Mouse (Mus musculus): ENCODE measurements at regions not wholly inside any gene's neighbourhood (a gene's known extent, or its start where the extent isn't known, plus 50 kb on each side); places are given as distances from the start of the nearest gene placed in this dataset.

- DNase-seq (ENCODE audit: low spot score in 2 of 2) = no peak
These were observed 225.2 kb upstream of the Myocd start for GRCm38 (mm10) chr11:65495034-65495433.

GRCm38 (mm10) chr11:65490426-65490825, 220.6 kb upstream of the Myocd start:
- DNase-seq (ENCODE audit: low spot score in 2 of 2) = no peak

DNA sequence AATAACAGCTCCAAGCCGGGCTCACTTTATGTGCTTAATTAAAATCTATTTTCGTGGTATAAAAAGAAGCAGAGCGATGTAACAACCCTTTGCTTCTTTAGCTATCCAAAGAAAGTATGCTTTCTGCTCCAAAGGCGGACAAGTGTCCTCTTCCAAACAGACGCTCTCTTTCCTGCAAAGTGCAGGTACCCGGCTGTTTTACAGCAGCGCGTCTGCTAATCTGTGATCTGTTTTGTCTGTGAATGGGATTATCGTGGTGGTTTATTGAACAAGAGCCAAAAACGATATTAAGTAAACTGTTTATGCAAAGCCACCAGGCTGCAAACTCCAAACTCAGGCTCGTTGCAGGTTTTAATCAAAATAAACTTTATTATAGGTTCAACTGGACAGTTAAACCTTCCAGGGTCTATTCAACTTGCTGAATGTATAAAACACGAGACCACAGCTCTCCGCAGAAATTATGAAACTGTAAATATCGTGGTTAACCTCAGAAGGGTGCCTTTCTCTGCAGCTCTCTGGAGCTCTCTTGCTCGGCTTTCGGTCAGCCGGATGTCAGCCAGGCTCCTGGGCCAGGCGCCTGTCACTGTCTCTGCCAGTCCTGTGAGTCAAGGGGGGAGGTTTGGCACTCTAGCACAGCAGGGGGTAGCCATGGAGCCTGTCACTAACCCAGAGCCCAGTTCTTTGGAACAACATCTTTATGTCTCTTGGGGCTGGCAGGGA, 206.2 kb upstream of the Myocd start:
- peak in 1 of 2 experiments; percentile 7 for DNase-seq (ENCODE audit: low spot score in 2 of 2)

DNA sequence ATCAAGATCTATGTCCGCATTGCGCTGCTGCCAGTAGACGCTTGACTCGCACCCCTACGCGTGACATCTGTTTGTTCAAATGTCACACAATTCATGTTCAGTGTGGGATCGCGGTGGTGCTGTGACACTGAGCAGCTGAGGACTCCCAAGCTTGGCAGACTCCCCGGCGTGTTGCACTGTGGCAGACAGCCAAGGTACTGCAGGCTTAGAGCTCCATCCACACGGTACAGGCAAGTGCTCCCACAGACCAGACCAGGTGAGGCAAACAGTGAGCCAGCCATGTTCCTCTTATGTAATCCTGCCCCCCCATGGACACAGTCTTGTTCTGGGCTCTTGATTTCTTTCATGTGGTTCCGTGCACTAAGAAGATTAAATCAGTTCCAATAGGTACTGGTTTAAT, 205.5 kb upstream of the Myocd start:
- peak; percentile 57 to 68 for DNase-seq (ENCODE audit: low spot score in 2 of 2)

GRCm38 (mm10) chr11:65469762-65470741, 200.3 kb upstream of the Myocd start:
- DNase-seq (ENCODE audit: low spot score in 2 of 2) = no peak

DNA sequence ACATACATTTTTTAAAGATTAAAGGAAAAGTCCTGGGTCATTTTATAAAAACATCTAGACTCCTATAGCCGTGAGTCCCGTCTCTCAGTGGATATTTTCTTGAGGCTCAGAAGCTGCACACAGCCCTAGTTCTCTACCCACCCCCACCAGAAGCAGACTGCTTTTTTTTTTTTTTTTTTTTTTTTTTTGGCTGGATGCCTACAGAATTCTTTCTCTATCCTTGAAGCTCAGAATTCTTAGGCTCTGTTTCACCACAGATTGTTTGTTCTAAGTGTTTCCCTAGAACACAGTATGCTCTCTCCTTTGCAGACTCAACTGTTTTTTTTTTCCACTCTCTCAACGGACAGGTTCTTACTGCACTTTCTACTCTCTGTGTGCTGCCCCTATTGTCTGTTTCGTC, 191.3 kb upstream of the Myocd start:
- DNase-seq (ENCODE audit: low spot score in 2 of 2) = no peak

DNA sequence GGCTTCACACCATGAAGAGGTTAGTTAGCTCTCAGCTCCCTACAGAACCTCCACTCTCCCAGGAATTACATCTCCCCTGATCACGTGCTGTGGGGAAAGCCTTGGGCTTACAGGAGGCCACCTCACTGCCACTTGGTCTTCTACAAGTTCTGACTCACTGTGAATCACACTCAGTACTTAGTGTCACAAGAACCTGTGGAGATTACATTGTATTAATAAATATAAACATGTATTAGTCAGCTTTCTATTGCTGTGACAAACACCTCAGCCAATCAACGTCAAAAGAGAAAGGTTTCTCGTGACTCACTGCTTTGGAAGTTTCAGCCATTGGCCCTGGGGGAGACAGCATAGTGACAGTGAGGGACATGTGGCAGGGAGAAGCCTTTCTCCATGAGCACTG, 178.6 kb upstream of the Myocd start:
- no peak for DNase-seq (ENCODE audit: low spot score in 2 of 2)

GRCm38 (mm10) chr11:65443466-65444024, 173.8 kb upstream of the Myocd start:
- DNase-seq (ENCODE audit: low spot score in 2 of 2) = peak in 1 of 2 experiments; percentile 7

DNA sequence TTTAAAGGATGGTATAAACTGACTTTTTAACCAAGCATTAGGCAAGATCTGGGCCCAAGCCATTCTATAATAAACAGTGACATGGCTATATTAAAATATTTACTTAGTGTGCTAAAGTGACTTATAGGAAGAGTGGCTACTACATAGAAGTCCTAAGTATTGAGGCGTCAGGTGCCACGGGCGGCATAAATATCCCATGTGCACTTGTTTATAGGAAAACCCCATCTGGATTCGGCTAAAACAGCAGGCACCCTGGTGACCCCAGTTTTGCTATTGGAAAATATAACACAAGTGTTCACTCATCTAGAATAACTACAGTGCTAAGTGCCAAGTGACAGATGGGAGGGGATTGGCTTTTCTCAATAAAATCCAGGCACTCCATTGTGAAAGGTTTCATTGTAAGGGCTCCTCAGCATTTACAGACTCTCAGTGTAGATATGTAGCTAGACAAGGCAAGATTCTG, 165.9 kb upstream of the Myocd start:
- DNase-seq (ENCODE audit: low spot score in 2 of 2) = no peak

- DNase-seq (ENCODE audit: low spot score in 2 of 2) = no peak
These were observed 152.1 kb upstream of the Myocd start for GRCm38 (mm10) chr11:65421889-65422288.

DNA sequence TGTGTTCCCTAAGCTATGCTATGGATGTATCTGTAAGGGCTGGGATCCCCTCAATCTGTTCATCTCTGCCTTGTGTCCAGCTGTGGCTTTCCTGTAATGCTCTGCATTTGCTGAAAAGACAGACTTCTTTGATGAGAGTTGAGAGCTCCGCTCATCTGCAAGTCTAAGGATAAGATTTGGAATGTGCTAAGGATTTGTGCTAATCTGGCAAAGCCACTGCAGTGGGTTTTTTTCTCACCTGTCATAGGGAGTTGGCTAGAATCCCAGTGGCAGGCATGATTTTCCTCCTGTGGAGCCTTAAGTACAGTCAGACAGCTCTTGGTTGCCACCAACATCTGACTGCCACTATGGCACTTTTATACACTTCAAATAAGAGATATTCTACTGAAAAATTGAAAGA, 138.8 kb upstream of the Myocd start:
- peak in 1 of 2 experiments; percentile 11 for DNase-seq (ENCODE audit: low spot score in 2 of 2)

- DNase-seq (ENCODE audit: low spot score in 2 of 2) = no peak
These were observed 132.8 kb upstream of the Myocd start for GRCm38 (mm10) chr11:65402460-65403154.

DNA sequence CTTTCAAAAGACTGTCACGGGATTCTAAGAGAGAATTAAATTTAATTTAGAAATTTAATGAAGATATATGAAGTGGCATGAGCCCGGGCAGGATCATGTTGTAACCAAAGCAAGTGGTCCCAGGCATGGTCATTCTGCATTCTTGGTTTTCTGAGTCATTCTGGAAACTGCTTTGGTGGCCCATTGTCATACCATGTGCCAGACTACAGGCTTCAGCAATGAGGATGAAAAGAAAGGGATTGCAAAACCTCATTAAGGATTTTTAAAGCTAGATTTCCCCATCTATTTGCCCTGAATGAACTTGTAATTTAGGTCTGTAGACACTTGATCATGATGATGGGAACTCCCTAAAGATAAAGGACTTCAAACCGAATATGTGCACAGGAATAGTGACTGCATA, 119.4 kb upstream of the Myocd start:
- no peak for DNase-seq (ENCODE audit: low spot score in 2 of 2)

- DNase-seq (ENCODE audit: low spot score in 2 of 2) = no peak
These were observed 116.7 kb upstream of the Myocd start for GRCm38 (mm10) chr11:65386291-65387061.

GRCm38 (mm10) chr11:65375361-65375760, 105.6 kb upstream of the Myocd start:
- no peak for DNase-seq (ENCODE audit: low spot score in 2 of 2)

- no peak for DNase-seq (ENCODE audit: low spot score in 2 of 2)
These were observed 103.3 kb upstream of the Myocd start for GRCm38 (mm10) chr11:65373136-65373535.

- no peak for DNase-seq (ENCODE audit: low spot score in 2 of 2)
These were observed 102.6 kb upstream of the Myocd start for GRCm38 (mm10) chr11:65372309-65372811.

DNA sequence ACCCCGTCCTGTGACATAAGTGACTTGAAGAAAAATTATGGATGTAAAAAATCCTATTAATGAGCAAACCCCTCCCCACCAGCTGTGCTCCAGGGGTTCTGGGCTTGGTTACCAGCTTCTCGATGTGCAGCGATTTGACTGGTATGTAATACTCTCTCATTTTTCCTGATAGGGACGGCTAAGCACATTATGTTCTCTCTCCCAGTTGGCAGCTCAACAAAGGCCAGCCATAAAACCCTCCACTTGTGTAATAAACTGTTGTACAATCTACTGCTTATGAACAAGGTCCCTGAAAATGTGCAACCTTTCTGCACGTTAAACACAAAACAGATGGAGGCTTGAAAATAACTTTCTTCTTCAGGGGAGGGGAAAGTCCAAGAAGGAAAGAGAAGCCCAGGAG, 98.0 kb upstream of the Myocd start:
- no peak for DNase-seq (ENCODE audit: low spot score in 2 of 2)

DNA sequence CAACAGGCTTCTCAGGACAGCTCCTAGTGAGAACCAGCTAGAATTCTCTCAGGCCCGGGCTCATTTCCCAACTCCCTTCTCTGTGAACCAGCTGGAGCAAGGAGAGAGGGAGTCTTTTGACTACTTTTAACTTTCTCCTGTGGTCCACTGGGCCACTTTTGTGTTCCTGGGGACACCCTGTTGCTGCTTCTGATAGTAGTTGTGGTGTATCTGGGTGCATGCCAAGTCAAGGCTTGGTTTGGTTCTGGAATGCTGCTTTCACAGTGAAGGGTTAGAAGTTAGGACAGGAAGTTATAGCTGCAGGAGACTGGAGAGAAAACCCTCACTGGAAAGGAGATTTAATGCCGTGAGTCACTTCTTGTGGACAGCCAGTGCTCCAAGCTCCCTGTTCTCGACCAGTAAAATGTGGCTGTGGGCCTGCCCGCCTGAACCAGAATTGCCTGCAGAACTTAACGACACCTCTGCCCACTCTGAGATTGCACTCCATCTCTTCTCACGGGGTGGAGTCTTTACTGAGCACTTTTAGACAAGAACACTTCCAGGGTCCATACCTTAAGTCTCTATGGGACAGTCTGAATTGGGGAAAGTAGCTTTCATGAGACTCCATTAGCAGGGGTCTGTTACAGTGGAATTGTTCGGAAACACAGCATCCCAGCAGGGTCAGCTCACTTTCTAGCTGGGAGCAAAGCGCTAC, 97.0 kb upstream of the Myocd start:
- DNase-seq (ENCODE audit: low spot score in 2 of 2) = no peak

All from frontal cortex, postnatal 10 days (tissue).